Mouse (Mus musculus): ENCODE data around the gene Ptcra. TPM values are rescaled to one million over a fixed set of nuclear protein-coding genes. Genes with fewer than 3 reads are reported as not detected.
"Not testable (repeated sequence)": the region's sequence is repeated elsewhere in the genome, so short reads cannot be mapped to it uniquely, and the experiment has no call there.

Ptcra gene
- polyA plus RNA-seq, 1 experiment from 2014 or later: 0.32 TPM

- Histone ChIP-seq H3K9ac (replicated peaks; ENCODE audit: low read length) (no peak overlapping the region), H3K4me1 (ENCODE audit: control insufficient read depth, insufficient read depth, low read length) (no peaks in the 10 kb centered on the region; the same call in 1 of the 2 replicates), H3K36me3 (replicated peaks; ENCODE audit: control insufficient read depth, insufficient read depth, low read depth, low read length) (peaks cover 8% of the 10 kb centered on the region), H3K9me3 (replicated peaks; ENCODE audit: control insufficient read depth, low read length) (no peaks in the 10 kb centered on the region), H3K27ac (replicated peaks; ENCODE audit: low read depth, low read length) (no peak overlapping the region), H3K4me2 (ENCODE audit: low read depth, low read length) (no peak overlapping the region), H3K27me3 (ENCODE audit: control insufficient read depth, insufficient read depth, low read length) (no peaks in the 10 kb centered on the region), H3K4me3 (ENCODE audit: low read depth, low read length) (no peak overlapping the region)
- 71% methylated on average over 4 of the region's 4 CpGs for WGBS
- ATAC-seq (replicated peaks; ENCODE audit: insufficient number of reproducible peaks, low FRiP score, low TSS enrichment, low read depth) (0 out of 2 replicates have a peak, but pooled peaks have one; percentile 56), DNase-seq (ENCODE audit: low spot score) (no peak)
Observed at GRCm38 (mm10) chr17:46796743-46797142, 33.2 kb upstream of the Ptcra start.

DNA sequence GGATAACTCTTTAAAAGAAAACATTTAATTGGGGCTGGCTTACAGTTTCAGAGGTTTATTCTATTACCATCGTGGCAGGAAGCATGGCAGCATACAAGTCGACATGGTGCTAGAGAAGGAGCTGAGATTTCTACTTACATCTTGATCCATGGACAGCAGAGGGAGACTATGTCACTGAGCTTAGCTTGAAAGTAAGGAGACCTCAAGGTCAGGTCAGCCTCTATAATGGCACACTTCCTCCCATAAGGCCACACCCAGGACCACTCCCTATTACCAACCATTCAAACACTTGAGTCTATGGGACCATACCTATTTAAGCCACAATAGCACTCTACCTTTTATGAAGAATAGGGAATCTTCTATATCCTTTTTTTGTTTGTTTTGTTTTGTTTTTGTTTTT lies 29.5 kb upstream of the Ptcra start:
- Histone ChIP-seq H3K27ac (replicated peaks; ENCODE audit: low read depth, low read length) (no peak overlapping the region), H3K9ac (replicated peaks; ENCODE audit: low read length) (no peak overlapping the region), H3K4me3 (ENCODE audit: low read depth, low read length) (no peak overlapping the region), H3K27me3 (ENCODE audit: control insufficient read depth, insufficient read depth, low read length) (no peaks in the 10 kb centered on the region), H3K36me3 (replicated peaks; ENCODE audit: control insufficient read depth, insufficient read depth, low read depth, low read length) (no peaks in the 10 kb centered on the region), H3K9me3 (replicated peaks; ENCODE audit: control insufficient read depth, low read length) (no peaks in the 10 kb centered on the region), H3K4me1 (ENCODE audit: control insufficient read depth, insufficient read depth, low read length) (no peaks in the 10 kb centered on the region; the same call in 1 of the 2 replicates), H3K4me2 (ENCODE audit: low read depth, low read length) (no peak overlapping the region)
- DNase-seq (ENCODE audit: low spot score): no peak
- WGBS: 89% methylated on average over 2 of the region's 2 CpGs
- ATAC-seq (replicated peaks; ENCODE audit: insufficient number of reproducible peaks, low FRiP score, low TSS enrichment, low read depth): no peak

- WGBS: 71% methylated on average over 2 of the region's 2 CpGs
- not testable (repeated sequence) for H3K9ac ChIP-seq (replicated peaks; ENCODE audit: low read length); DNase-seq (ENCODE audit: low spot score); H3K27me3 ChIP-seq (ENCODE audit: control insufficient read depth, insufficient read depth, low read length); H3K27ac ChIP-seq (replicated peaks; ENCODE audit: low read depth, low read length); H3K9me3 ChIP-seq (replicated peaks; ENCODE audit: control insufficient read depth, low read length); H3K36me3 ChIP-seq (replicated peaks; ENCODE audit: control insufficient read depth, insufficient read depth, low read depth, low read length); ATAC-seq (replicated peaks; ENCODE audit: insufficient number of reproducible peaks, low FRiP score, low TSS enrichment, low read depth); H3K4me2 ChIP-seq (ENCODE audit: low read depth, low read length); H3K4me1 ChIP-seq (ENCODE audit: control insufficient read depth, insufficient read depth, low read length); H3K4me3 ChIP-seq (ENCODE audit: low read depth, low read length)
Observed at GRCm38 (mm10) chr17:46787974-46788373, 24.5 kb upstream of the Ptcra start.

- H3K9me3 ChIP-seq (replicated peaks; ENCODE audit: control insufficient read depth, low read length): no peaks in the 10 kb centered on the region
- no peak overlapping the region for H3K27ac ChIP-seq (replicated peaks; ENCODE audit: low read depth, low read length)
- ATAC-seq (replicated peaks; ENCODE audit: insufficient number of reproducible peaks, low FRiP score, low TSS enrichment, low read depth) (no peak), DNase-seq (ENCODE audit: low spot score) (no peak)
- H3K9ac ChIP-seq (replicated peaks; ENCODE audit: low read length): no peak overlapping the region
- no peaks in the 10 kb centered on the region for H3K27me3 ChIP-seq (ENCODE audit: control insufficient read depth, insufficient read depth, low read length)
- H3K36me3 ChIP-seq (replicated peaks; ENCODE audit: control insufficient read depth, insufficient read depth, low read depth, low read length): no peaks in the 10 kb centered on the region
- no peaks in the 10 kb centered on the region for H3K4me1 ChIP-seq (ENCODE audit: control insufficient read depth, insufficient read depth, low read length)
- H3K4me3 ChIP-seq (ENCODE audit: low read depth, low read length): no peak overlapping the region
- H3K4me2 ChIP-seq (ENCODE audit: low read depth, low read length): no peak overlapping the region
- 90% methylated on average over 5 of the region's 5 CpGs for WGBS
Observed at GRCm38 (mm10) chr17:46786952-46787351, 23.4 kb upstream of the Ptcra start.

DNA sequence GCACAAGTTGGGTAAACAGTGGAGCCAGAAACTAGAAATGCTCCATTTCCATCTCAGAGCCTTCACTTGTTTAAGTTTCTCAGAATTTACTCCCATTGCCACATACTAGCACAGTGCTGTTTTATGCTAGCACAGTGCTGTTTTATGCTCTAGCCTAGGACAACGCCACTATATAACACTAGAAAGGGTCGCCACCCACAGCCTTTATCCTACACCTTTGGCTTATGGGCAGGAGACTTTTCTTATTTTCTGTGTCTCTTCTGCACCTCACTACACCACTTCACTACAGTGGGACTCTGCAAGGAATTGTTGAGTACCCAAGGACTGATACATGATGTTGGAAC lies 19.7 kb upstream of the Ptcra start:
- H3K4me2 ChIP-seq (ENCODE audit: low read depth, low read length): no peak overlapping the region
- H3K4me3 ChIP-seq (ENCODE audit: low read depth, low read length): peak overlapping the region; percentile 42
- no peak overlapping the region for H3K9ac ChIP-seq (replicated peaks; ENCODE audit: low read length)
- 82% methylated on average over 2 of the region's 2 CpGs for whole genome bisulfite sequencing
- DNase-seq (ENCODE audit: low spot score) (no peak), ATAC-seq (replicated peaks; ENCODE audit: insufficient number of reproducible peaks, low FRiP score, low TSS enrichment, low read depth) (peak; percentile 41)
- H3K36me3 ChIP-seq (replicated peaks; ENCODE audit: control insufficient read depth, insufficient read depth, low read depth, low read length): peaks cover 12% of the 10 kb centered on the region
- H3K27me3 ChIP-seq (ENCODE audit: control insufficient read depth, insufficient read depth, low read length): no peaks in the 10 kb centered on the region
- H3K27ac ChIP-seq (replicated peaks; ENCODE audit: low read depth, low read length): 0 out of 2 replicates have a peak overlapping the region, but pooled peaks have one; percentile 38
- no peaks in the 10 kb centered on the region for H3K4me1 ChIP-seq (ENCODE audit: control insufficient read depth, insufficient read depth, low read length)
- H3K9me3 ChIP-seq (replicated peaks; ENCODE audit: control insufficient read depth, low read length): no peaks in the 10 kb centered on the region

- H3K4me2 ChIP-seq (ENCODE audit: low read depth, low read length): peak within 1 kb of the TSS; percentile 57
- H3K27me3 ChIP-seq (ENCODE audit: control insufficient read depth, insufficient read depth, low read length): no peaks in the 10 kb centered on the region
- H3K4me1 ChIP-seq (ENCODE audit: control insufficient read depth, insufficient read depth, low read length): no peaks in the 10 kb centered on the region
- peak within 1 kb of the TSS; percentile 72 for H3K9ac ChIP-seq (replicated peaks; ENCODE audit: low read length)
- DNase-seq (ENCODE audit: low spot score) (peak; percentile 95), ATAC-seq (replicated peaks; ENCODE audit: insufficient number of reproducible peaks, low FRiP score, low TSS enrichment, low read depth) (peak; percentile 90)
- peak within 1 kb of the TSS; percentile 68 for H3K27ac ChIP-seq (replicated peaks; ENCODE audit: low read depth, low read length)
- under 1% methylated on average over 44 of the region's 44 CpGs for WGBS
- peaks cover 15% of the 10 kb centered on the region for H3K36me3 ChIP-seq (replicated peaks; ENCODE audit: control insufficient read depth, insufficient read depth, low read depth, low read length)
- H3K4me3 ChIP-seq (ENCODE audit: low read depth, low read length): peak within 1 kb of the TSS; percentile 42
- no peaks in the 10 kb centered on the region for H3K9me3 ChIP-seq (replicated peaks; ENCODE audit: control insufficient read depth, low read length)
Observed at GRCm38 (mm10) chr17:46782341-46783221, 19.1 kb upstream of the Ptcra start, which contains the start of gene Rpl7l1. Rpl7l1 (minus strand) TSS chr17:46782672.

DNA sequence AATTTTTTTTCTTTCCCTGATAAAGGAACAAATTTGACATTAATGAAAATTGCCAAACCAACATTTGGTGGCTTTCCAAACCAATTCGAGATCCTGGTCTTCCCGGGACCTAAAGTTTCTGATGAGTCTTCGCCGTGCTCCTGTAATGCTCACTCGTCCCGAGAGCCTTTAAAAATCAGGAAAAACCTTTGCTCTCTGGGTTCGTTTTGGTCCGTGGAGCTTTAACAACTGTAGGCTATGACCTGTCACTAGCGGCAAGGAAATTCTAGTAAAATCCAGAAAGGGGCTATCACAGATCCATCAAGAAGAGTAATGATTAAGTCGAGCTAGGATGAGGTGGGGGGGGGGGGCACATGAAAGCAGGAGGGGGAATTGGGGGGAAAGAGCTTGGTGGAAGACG lies 18.4 kb upstream of the Ptcra start:
- Histone ChIP-seq H3K27me3 (ENCODE audit: control insufficient read depth, insufficient read depth, low read length) (no peaks in the 10 kb centered on the region), H3K27ac (replicated peaks; ENCODE audit: low read depth, low read length) (no peak overlapping the region), H3K9ac (replicated peaks; ENCODE audit: low read length) (peak overlapping the region; percentile 72), H3K36me3 (replicated peaks; ENCODE audit: control insufficient read depth, insufficient read depth, low read depth, low read length) (peaks cover 15% of the 10 kb centered on the region), H3K9me3 (replicated peaks; ENCODE audit: control insufficient read depth, low read length) (no peaks in the 10 kb centered on the region), H3K4me2 (ENCODE audit: low read depth, low read length) (peak overlapping the region; percentile 57), H3K4me1 (ENCODE audit: control insufficient read depth, insufficient read depth, low read length) (no peaks in the 10 kb centered on the region), H3K4me3 (ENCODE audit: low read depth, low read length) (peak overlapping the region; percentile 42)
- DNase-seq (ENCODE audit: low spot score): no peak
- WGBS: 5% methylated on average over 11 of the region's 11 CpGs
- ATAC-seq (replicated peaks; ENCODE audit: insufficient number of reproducible peaks, low FRiP score, low TSS enrichment, low read depth): no peak

- WGBS: 88% methylated on average over 3 of the region's 3 CpGs
- no peak overlapping the region for H3K9ac ChIP-seq (replicated peaks; ENCODE audit: low read length)
- ATAC-seq (replicated peaks; ENCODE audit: insufficient number of reproducible peaks, low FRiP score, low TSS enrichment, low read depth) (no peak), DNase-seq (ENCODE audit: low spot score) (no peak)
- no peaks in the 10 kb centered on the region; the same call in 1 of the 2 replicates for H3K4me1 ChIP-seq (ENCODE audit: control insufficient read depth, insufficient read depth, low read length)
- H3K27me3 ChIP-seq (ENCODE audit: control insufficient read depth, insufficient read depth, low read length): no peaks in the 10 kb centered on the region
- H3K27ac ChIP-seq (replicated peaks; ENCODE audit: low read depth, low read length): no peak overlapping the region
- no peaks in the 10 kb centered on the region for H3K9me3 ChIP-seq (replicated peaks; ENCODE audit: control insufficient read depth, low read length)
- no peak overlapping the region for H3K4me2 ChIP-seq (ENCODE audit: low read depth, low read length)
- H3K36me3 ChIP-seq (replicated peaks; ENCODE audit: control insufficient read depth, insufficient read depth, low read depth, low read length): peaks cover 20% of the 10 kb centered on the region
- H3K4me3 ChIP-seq (ENCODE audit: low read depth, low read length): no peak overlapping the region
Observed at GRCm38 (mm10) chr17:46776087-46776486, 12.6 kb upstream of the Ptcra start.
